Mouse (Mus musculus): Measurements from ENCODE around the gene Cryga.

The Cryga gene

DNA sequence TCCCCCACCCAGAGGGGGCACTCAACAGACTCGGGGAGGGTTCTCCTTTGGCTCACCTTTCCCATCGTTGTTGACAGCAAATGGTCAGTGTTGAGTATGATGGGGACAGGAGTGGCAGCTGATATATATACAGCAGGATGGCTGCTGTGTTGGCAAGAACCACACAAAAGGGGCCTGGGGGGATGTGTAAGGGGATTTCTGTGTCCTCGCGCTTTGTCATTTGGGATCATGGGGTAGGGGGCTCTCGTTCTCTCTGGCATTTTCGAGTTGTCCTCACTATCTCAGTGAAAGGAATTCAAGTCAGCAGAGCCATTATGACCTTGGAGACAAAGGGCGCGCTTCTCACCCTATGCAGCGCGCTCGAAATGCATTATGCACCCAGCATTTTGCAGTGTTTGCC lies at the start of gene Cryga:
Gene Cryga (minus strand): TSS at position 101 of the 400 bp plus-strand sequence.
- DNase-seq (ENCODE audit: low spot score in 2 of 2): no peak

DNA sequence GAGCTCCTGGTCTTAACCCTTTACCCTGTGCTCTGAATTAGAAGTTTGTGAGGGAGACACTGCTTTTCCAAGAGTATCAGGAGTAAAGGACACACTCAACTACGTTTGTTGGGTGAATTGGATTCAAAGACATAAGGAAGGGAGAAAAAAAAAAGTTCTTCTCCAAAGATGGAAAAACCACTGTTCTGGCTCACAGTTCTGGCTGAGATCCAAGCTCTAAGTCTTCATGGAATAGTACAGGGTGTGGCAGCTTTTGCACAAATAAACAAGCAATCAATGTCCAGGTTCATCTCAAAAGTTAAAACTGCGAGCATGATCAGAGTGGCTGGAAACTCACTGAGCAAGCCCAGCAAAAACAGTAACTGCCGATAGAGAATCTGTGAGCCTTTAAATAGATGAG lies 44.8 kb upstream of the Cryga start:
- DNase-seq (ENCODE audit: low spot score in 2 of 2): no peak

DNA sequence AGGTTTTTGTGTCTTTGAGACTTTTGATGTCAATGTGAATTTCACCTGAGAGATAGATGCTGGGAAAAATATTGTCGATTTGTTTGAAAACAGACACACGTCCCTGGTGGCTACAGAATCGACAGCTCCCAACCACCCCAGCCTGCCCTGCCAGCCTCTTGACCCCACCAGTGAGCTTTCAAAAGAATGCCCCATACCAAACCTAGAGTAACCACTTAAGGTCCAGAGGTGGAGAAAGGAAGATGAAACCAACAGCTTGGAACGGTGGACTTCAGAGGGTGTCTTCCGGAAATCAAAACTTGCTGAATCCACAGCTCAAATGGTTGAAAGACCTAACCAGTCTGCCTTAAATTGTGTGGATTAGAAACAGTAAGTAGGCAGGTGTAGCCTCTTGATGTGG lies 44.2 kb upstream of the Cryga start:
- DNase-seq (ENCODE audit: low spot score in 2 of 2): no peak

DNA sequence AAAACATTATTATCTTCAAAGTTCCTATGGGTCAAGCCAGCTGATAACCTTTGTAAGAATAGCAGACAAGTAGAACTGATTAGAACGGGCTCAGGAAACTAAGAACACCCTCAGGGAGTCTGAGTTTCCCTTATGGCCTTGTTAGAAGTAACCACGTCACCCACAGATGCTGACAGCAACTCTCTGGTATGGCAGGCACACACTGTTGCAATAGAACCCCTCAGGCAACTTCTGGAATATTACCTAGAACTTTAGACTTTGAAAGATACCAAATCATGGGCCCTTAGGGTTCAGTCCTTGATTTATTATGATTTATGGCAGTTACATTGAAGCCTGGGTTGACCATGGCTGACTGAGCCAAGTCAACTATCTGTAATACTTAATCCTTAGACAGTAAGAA lies 43.4 kb upstream of the Cryga start:
- DNase-seq (ENCODE audit: low spot score in 2 of 2): no peak

DNA sequence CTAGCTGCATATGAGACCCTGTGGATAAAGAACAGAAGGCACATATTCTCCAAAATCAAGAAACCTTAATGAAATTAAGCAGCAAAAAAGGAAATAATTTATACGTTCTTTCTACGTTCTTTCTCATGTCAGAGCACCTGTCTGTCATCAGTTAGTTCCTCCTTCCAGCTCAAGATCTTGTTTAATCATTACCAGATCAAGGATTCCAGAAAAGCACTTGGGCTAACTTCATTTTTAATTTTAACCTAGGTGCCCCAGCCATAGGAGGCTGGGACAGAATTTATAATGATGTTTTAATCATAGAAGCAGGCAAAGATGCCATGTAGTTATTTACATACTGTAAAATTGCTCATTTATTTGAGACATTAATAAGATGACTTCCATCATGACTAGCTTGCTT lies 41.6 kb upstream of the Cryga start:
- DNase-seq (ENCODE audit: low spot score in 2 of 2): no peak

DNA sequence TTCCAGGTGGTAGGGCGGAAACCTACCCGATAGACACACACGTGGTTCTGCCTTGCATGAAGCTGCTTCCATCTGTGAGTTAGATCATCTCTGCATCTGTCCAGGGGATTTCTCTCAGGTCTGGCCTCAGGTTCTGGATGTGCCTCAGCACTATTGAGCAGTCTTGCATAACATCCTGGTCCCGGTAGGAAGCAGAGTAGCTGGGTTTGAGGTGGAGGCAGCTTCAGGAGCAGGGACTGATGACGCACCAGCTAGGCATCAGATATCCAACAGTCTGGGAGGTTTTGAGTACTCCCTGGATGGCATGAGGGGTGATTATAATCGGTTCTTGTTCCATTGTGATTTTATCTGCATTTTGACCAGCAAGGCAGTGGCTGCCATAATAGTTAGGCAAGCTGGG lies 34.4 kb upstream of the Cryga start:
- DNase-seq (ENCODE audit: low spot score in 2 of 2): no peak

DNA sequence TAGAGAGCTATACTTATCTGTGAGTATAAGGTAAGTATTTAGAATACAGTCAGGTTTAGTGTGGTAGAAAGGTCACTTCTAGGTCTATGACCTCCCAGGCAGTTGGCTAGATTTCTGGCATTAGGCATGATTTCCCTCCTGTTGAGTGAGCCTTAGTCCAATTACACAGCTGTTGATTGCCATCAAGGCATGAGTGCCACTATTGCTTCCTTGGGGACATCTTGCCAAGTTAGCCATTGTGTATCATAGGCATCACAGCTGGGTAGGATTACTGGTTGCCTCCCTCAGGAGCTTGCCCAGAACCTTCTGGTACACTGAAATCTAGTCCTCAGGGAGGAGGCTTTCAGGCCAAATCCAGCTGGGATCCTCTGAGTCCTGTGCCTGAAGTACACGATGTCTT lies 29.7 kb upstream of the Cryga start:
- DNase-seq (ENCODE audit: low spot score in 2 of 2): no peak

DNA sequence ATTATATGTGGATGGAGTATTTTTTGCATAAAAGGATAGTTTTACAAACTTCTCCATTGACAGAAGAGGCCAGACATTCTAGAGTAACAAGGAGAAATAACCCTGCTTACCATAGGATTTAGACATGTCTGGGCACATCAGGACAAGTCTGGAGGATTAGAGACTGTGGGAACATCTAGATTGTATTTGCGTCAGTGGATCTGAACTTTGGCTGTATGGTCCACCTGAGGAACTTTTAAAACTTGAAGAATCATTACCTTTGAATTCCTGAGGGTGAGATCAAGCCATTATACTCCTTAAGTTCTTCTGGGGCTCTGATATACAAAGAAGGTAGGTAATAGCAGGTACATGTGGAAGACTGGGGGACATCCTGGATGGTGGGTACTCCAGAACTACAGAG lies 28.5 kb upstream of the Cryga start:
- DNase-seq (ENCODE audit: low spot score in 2 of 2): no peak

DNA sequence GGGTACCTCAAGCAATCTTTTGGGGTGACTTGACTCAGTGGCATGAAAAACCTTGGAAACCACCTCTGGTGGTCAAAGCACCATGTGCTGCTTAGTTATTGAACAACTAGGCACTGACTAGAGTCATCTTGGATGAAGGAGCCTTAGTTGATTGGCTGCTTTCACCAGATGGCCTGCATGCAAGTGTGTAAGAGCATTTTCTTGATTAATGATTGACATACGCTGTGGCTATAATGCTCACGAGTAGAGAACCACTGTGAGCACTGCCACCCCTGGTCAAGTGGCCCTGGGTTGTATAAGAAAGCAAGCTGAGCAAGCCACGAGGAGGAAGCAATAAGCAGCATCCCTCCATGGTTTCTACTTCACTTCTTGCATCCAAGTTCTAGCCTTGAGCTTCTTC lies 27.1 kb upstream of the Cryga start:
- no peak for DNase-seq (ENCODE audit: low spot score in 2 of 2)

DNA sequence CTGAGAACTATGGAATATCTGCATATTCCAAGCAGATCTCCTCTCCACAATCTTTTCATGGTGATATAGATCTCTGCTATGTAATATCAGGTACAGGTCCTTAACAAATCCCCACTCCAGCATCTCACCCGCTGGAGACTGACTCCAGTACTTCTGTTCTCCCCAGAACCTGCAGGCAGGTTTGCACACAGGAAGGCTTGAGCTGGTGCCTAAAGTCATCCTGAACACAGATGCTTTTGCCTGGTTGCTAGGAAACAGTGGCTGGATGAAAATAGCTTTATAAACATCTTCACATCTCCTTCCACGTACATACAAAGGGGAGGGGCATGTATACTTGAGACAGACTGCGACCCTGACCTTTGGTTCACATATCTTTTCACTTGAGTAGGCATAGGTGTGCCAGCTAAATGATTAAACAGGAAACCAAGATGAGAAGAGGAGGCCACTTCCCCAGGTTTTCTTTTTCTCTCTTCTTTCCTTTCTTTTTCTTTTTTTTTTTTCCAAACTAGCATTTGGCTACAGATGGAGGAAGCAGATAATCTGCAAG lies 26.5 kb upstream of the Cryga start:
- DNase-seq (ENCODE audit: low spot score in 2 of 2): no peak

DNA sequence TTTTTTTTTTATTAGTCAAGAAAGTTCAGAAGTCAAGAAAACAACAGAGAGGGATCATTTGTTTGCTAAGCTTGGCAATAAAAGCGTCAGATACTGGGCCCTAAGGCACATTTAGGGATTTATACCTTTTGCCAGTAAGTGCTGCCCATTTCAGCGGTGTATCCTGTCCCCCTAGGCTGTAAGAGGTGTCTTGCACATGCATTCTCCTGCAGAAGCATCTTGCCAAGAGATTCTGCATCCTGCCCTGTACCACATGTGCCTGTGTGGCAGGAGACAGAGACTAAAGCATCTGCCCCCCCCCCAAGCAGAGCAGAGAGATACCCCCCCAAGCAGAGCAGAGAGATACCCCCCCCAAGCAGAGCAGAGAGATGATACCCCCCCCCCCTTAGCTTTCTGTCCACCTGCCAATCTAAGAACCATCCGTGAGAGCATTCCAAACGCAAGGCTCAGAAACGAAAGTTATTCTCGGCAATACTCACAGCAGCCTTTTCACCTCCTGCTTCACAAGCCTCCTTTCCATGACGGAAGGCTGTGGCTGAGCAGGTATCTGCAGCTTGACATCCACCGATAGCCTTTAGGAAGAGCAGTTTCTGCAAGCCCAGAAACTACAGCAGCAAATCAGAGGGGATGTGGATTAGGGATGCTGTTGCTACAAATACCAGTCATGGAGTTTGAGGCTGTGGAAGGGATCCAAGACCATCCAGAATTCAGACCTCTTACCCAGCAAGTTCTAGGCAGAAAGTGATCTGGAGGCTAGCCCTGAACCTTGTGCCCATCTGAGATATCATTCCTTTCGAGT lies 19.6 kb upstream of the Cryga start, which contains the start of gene D630023F18Rik:
Gene D630023F18Rik (minus strand): TSS at position 641 of the 799 bp plus-strand sequence.
- peak in 1 of 2 experiments; percentile 5 for DNase-seq (ENCODE audit: low spot score in 2 of 2)

DNA sequence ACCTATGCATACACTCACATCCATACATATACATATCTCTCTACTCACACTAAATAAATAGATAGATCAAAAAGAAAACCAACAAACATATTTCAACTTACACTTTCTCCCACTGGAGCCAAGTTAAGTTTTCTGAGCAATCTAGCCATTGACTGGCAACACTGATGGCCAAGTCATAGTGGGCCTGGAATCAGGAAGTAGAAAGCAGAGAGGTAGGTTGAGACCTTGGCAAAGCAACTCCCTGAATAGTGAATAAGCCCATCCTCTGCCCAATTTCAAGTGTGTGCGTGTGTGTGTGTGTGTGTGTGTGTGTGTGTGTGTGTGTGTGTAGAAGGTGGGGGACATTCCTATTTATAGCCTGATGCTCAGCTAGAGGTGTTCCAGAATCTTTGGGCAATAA lies 16.3 kb upstream of the Cryga start, which contains the start of gene Gm28845:
Gene Gm28845 (minus strand): TSS at position 121 of the 400 bp plus-strand sequence.
- no peak for DNase-seq (ENCODE audit: low spot score in 2 of 2)

DNA sequence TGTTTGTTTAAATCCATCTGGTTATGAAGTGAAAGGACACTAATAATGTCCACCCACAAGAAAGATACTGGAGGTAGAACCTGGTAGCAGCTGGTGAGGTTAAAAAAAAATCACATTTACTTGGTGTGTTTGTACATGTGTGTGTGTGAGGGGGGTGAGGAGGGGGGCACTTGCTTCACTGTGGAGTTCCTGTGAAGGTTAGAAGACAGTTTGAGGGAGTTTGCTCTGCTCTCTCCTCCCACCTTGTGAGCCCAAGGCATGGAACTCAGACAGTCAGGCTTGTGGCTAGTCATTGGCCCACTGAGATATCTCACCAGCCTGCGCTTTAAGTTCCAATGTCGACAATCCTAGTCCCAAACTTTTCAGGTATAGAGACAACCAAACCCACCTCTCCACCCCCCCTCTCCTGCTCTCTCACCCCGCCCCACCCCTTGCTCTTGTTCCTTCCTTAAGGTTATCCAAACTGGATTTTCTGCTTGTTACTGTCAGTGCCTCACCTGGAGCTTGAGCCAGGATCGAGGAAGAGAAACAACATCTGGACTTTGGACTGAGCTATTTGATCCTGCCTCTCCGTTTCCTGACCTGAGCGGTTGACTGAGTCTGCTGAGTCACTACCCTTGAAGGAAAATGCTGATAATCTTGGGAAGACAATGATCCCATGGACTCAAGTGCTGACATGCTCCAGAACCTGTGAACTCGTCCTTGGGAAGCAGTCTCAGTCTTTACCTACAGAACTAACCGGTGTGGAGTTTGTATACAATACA lies 15.2 kb upstream of the Cryga start:
- no peak for DNase-seq (ENCODE audit: low spot score in 2 of 2)

DNA sequence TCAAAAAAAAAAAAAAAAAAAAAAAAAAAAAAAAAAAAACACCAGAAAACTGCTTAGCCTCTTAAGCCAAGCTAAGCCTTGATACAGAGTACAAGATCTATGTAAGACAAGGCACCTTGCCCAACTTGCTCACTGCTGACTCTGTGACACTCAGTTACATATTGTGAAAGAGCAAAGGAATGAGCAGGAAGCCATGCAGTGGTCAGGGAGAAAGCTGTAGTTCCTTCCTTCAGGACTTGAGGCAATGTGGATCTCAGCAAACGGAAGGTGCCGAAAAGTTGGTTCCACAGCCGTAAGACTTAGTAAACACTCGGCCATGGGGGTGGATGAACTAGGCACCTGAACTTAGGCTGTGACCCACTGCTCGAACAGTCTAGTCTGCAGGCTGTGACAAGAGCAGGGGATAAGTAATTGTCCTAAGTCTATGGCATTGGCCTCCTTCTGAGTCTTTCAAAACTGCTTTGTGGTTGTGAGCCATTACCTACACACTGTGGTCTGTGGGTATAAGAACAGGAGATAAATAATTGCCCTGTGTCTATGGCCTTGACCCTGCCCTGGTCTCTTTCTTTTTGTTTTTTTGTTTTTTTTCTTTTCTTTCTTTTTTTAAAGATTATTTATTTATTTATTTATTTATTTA lies 10.5 kb upstream of the Cryga start:
- no peak for DNase-seq (ENCODE audit: low spot score in 2 of 2)

DNA sequence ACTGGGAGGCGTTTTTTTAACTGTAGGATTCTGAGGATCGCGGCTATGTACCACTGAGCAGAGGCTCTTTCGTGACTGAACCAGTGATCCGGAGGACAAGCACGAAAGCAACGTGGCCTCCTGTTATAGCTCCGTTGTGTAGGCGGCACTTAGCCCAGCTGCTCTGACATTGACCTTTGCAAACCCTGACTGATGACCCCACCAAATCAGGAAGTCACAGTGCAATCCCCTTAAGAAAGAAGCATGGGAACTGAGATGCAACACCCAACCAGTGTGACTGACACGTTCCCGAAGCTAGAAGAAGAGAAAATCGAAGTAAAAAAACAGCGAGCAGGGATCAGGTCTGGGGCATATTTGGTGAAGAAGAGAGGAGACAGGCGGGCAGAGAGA lies 9.6 kb upstream of the Cryga start:
- DNase-seq (ENCODE audit: low spot score in 2 of 2): no peak

DNA sequence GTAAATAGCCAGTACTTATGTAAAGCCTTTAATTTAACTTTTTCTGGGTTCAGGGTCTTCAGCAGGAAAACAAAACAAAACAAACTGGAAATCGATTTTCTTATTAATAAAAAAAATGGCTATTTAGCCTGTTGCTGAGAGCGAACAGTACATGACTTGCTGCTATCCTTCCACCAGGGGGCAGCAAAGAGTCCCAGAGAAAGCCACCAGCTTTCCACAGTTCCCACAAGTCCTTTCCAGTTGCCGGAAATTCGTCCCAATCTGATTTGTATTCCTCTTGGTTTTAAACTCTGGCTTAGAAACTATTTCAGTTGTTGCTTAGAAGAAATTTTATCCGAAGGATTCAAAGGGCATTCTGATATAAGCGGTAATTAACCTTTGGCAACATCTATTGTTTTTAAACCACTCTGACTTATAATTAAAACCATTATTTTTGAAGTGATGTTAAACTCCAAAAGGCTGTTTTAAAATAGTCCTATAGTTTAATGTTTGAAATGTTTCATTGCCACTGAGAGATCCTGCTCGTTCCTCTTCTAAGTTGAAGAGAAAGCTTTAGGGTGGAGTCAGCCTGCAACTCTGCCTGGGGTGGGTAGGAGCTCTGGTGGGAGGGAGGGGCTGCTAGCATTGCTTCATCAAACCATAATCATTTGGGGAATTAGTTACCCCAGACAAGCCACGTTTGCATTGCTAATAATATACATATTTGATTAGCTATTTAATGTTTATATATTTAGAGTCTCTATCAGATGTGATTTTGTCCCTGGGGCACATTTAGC lies 9.0 kb upstream of the Cryga start:
- peak; percentile 23 to 45 for DNase-seq (ENCODE audit: low spot score in 2 of 2)

DNA sequence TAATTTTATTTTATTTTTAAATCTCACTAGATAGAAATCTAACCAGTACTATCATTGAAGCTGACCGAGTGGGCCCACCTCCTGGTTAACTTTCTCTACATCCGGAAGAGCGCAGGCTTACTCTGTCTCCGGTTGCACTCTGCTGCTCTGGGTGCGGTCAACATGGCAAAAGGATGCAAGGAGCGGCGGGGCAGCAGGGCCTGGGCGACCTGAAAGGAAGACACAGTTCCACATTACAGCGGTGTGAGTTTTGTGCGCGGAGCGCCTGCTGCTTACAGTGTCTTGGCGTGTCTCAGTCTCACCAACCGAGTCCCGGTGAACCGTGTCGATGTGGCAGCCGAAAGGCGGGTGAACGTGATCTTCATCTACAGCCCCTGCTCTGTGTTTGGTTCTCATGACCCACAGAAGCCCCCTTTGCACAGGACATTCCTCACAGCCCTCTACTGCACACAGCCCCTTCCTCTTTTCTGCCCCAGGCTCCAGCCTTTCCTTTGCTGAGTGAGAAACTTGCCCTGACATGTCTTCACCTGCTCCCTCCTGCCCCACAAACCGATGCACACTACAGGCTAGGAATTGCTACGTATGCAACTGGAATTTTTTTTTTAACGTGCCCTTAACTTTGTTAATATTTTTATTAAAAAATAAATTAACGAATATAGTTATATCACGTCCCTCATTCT lies 6.7 kb upstream of the Cryga start:
- DNase-seq (ENCODE audit: low spot score in 2 of 2): no peak

DNA sequence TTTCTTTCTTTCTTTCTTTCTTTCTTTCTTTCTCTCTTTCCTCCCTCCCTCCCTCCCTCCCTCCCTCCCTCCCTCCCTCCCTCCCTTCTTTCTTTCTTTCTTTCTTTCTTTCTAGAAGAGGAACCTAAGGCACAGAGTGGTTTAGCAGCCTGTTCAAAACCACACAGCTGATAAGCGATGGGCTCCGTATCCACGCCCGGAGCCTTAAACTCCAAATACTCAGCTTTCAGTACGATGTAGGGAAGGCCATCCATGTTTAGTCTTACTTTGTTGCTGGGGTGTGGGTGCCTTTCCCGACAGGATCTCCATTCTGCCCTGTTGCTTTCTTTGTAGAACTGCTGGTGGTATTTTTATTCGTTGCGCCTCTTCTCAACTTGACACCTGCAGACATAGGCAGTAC lies 6.0 kb upstream of the Cryga start:
- DNase-seq (ENCODE audit: low spot score in 2 of 2): no peak

DNA sequence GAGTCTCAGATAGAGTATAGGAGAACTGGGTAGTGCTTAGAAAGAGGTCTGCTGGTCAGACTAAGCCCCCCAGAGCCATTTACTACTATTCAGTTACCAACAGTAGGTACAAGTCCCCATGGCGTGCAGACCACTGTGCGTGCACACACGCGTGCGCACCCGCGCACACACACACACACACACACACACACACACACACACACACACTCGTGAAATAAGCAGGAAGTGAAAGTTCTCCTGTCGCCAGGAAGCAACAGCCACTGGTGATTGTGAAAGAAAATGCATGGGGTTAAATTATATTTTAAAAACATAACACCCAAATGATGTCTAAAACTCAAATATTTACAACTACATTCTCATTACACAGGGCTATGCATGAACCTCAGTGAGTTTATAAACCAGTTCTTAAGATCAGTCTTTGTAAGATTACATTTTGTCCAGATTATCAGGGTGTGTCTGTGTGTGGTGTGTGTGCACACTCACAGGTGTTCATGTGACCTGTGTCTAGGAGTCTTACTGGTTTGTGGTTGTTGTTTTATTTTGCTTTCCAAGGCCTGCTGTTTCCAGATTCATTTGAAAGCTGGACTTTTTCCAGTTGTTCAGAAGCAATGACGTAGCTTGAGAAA lies 4.6 kb upstream of the Cryga start:
- no peak for DNase-seq (ENCODE audit: low spot score in 2 of 2)

DNA sequence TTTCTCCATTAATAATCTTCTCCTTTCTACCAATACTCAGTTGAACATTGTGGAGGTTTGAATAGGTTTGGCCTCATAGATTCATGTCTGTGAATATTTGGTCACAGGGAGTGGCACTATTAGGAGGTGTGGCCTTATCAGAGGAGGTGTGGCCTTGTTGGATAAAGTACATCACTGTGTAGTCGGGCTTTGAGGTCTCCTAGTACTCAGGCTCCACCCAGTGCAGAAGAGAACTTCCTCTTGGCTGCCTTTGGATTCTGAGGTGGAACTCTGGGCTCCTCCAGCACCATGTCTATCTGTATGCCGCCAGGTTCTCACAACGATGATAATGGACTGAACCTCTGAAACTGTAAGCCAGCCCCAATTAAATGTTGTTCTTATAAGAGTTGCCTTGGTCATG lies 6.2 kb downstream of the Cryga start:
- no peak for DNase-seq (ENCODE audit: low spot score in 2 of 2)

All from right cerebral cortex, postnatal 36 days (tissue).